Mouse (Mus musculus): ENCODE measurements around the gene Rsrc1.

GRCm38 (mm10) chr3:67346674-67347073 is 365.5 kb downstream of the Rsrc1 start:
- TF ChIP-seq CTCF (IDR thresholded peaks at IDR 0.05; ENCODE audit: control insufficient read depth, insufficient read depth, low read length), result no peak
- no peak for TF ChIP-seq POLR2A (IDR thresholded peaks at IDR 0.05; ENCODE audit: borderline replicate concordance, control insufficient read depth, low read depth, low read length)

Measured in bone marrow, adult 2 months (tissue).